Mouse (Mus musculus): ENCODE results near the gene Esp24. TPM values are rescaled to one million over a fixed set of nuclear protein-coding genes. Genes with fewer than 3 reads are reported as not detected.
"Not testable (repeated sequence)": the region's sequence is repeated elsewhere in the genome, so short reads cannot be mapped to it uniquely, and the experiment has no call there.

The Esp24 gene
- polyA plus RNA-seq (2012; ENCODE audit: insufficient read depth, insufficient read length, missing spikeins), result not detected in 2 replicates

GRCm38 (mm10) chr17:39036395-39036794 is at the start of gene Esp24:
Gene Esp24, plus strand, starts transcription at chr17:39036695.
- not testable (repeated sequence) for H3K27ac ChIP-seq (ENCODE audit: insufficient read depth, low read depth, low read length); H3K4me3 ChIP-seq (ENCODE audit: insufficient read depth, low read length); H3K4me1 ChIP-seq (ENCODE audit: control insufficient read depth, insufficient read depth, low read length)

- Histone ChIP-seq H3K4me1 (ENCODE audit: control insufficient read depth, insufficient read depth, low read length) (no peaks in the 10 kb centered on the region), H3K4me3 (ENCODE audit: insufficient read depth, low read length) (no peak overlapping the region), H3K27ac (ENCODE audit: insufficient read depth, low read depth, low read length) (no peak overlapping the region)
- no peak for TF ChIP-seq CTCF (IDR thresholded peaks at IDR 0.05; ENCODE audit: low read depth, low read length)
- TF ChIP-seq POLR2A (IDR thresholded peaks at IDR 0.05; ENCODE audit: borderline replicate concordance, low read depth, low read length), result no peak
Observed at GRCm38 (mm10) chr17:39009846-39010245, 26.6 kb upstream of the Esp24 start.

- TF ChIP-seq CTCF (IDR thresholded peaks at IDR 0.05; ENCODE audit: low read depth, low read length) (no peak), POLR2A (IDR thresholded peaks at IDR 0.05; ENCODE audit: borderline replicate concordance, low read depth, low read length) (no peak)
- no peak overlapping the region for H3K4me3 ChIP-seq (ENCODE audit: insufficient read depth, low read length)
- no peaks in the 10 kb centered on the region for H3K4me1 ChIP-seq (ENCODE audit: control insufficient read depth, insufficient read depth, low read length)
- no peak overlapping the region for H3K27ac ChIP-seq (ENCODE audit: insufficient read depth, low read depth, low read length)
Observed at GRCm38 (mm10) chr17:39010675-39011638, 25.5 kb upstream of the Esp24 start.

- Histone ChIP-seq H3K4me3 (ENCODE audit: insufficient read depth, low read length) (no peak overlapping the region), H3K4me1 (ENCODE audit: control insufficient read depth, insufficient read depth, low read length) (no peaks in the 10 kb centered on the region), H3K27ac (ENCODE audit: insufficient read depth, low read depth, low read length) (no peak overlapping the region)
- TF ChIP-seq CTCF (IDR thresholded peaks at IDR 0.05; ENCODE audit: low read depth, low read length) (no peak), POLR2A (IDR thresholded peaks at IDR 0.05; ENCODE audit: borderline replicate concordance, low read depth, low read length) (no peak)
Observed at GRCm38 (mm10) chr17:39017184-39017583, 19.3 kb upstream of the Esp24 start.

- no peaks in the 10 kb centered on the region for H3K4me1 ChIP-seq (ENCODE audit: control insufficient read depth, insufficient read depth, low read length)
- TF ChIP-seq POLR2A (IDR thresholded peaks at IDR 0.05; ENCODE audit: borderline replicate concordance, low read depth, low read length) (no peak), CTCF (IDR thresholded peaks at IDR 0.05; ENCODE audit: low read depth, low read length) (no peak)
- H3K4me3 ChIP-seq (ENCODE audit: insufficient read depth, low read length), result no peak within 1 kb of the TSS
- no peak within 1 kb of the TSS for H3K27ac ChIP-seq (ENCODE audit: insufficient read depth, low read depth, low read length)
Observed at GRCm38 (mm10) chr17:39043241-39043640, 6.7 kb downstream of the Esp24 start, which contains the start of gene Gm21903. Gene Gm21903, minus strand, starts transcription at chr17:39043341.

- no peak for TF ChIP-seq CTCF (IDR thresholded peaks at IDR 0.05; ENCODE audit: low read depth, low read length)
- no peak for TF ChIP-seq POLR2A (IDR thresholded peaks at IDR 0.05; ENCODE audit: borderline replicate concordance, low read depth, low read length)
- Histone ChIP-seq H3K27ac (ENCODE audit: insufficient read depth, low read depth, low read length) (no peak overlapping the region), H3K4me1 (ENCODE audit: control insufficient read depth, insufficient read depth, low read length) (no peaks in the 10 kb centered on the region)
Observed at GRCm38 (mm10) chr17:39063641-39064040, 27.1 kb downstream of the Esp24 start.

GRCm38 (mm10) chr17:39076937-39077336 is 40.4 kb downstream of the Esp24 start, which contains the start of gene Esp23:
Gene Esp23, minus strand, starts transcription at chr17:39077037.
- Histone ChIP-seq H3K27ac (ENCODE audit: insufficient read depth, low read depth, low read length) (no peak within 1 kb of the TSS), H3K4me1 (ENCODE audit: control insufficient read depth, insufficient read depth, low read length) (no peaks in the 10 kb centered on the region), H3K4me3 (ENCODE audit: insufficient read depth, low read length) (no peak within 1 kb of the TSS)
- no peak for TF ChIP-seq POLR2A (IDR thresholded peaks at IDR 0.05; ENCODE audit: borderline replicate concordance, low read depth, low read length)
- no peak for TF ChIP-seq CTCF (IDR thresholded peaks at IDR 0.05; ENCODE audit: low read depth, low read length)

More at GRCm38 (mm10) chr17:39063641-39064040, 27.1 kb downstream of the Esp24 start:
- H3K4me3 ChIP-seq (ENCODE audit: insufficient read depth, low read length), result no peak overlapping the region

Other genes starting within 250 kb of the Esp24 start
- not detected in 2 replicates for gene Gm21903, start 6.6 kb downstream of the Esp24 start, polyA plus RNA-seq (2012; ENCODE audit: insufficient read depth, insufficient read length, missing spikeins)
- gene Esp23, start 40.3 kb downstream of the Esp24 start, polyA plus RNA-seq (2012; ENCODE audit: insufficient read depth, insufficient read length, missing spikeins), result not detected in 2 replicates
- gene Esp22, start 58.6 kb downstream of the Esp24 start, polyA plus RNA-seq (2012; ENCODE audit: insufficient read depth, insufficient read length, missing spikeins), result not detected in 2 replicates